Mouse (Mus musculus): ENCODE measurements around the gene Dcaf1.

GRCm38 (mm10) chr9:106882176-106882575 is 60.5 kb downstream of the Dcaf1 start:
- no peak for TF ChIP-seq CTCF (IDR thresholded peaks at IDR 0.05 in 2 of 3, conservative IDR thresholded peaks at IDR 0.05 in 1 of 3; ENCODE audit: control insufficient read depth in 1 of 3, insufficient read depth in 1 of 3, low read depth in 2 of 3, low read length in 3 of 3, poor library complexity in 1 of 3, severe bottlenecking in 1 of 3)
- no peak for TF ChIP-seq POLR2A (IDR thresholded peaks at IDR 0.05; ENCODE audit: control insufficient read depth in 1 of 2, insufficient read depth in 1 of 2, low read depth in 1 of 2, low read length in 2 of 2, poor library complexity in 1 of 2)
- no peak for TF ChIP-seq TCF12 (IDR thresholded peaks at IDR 0.05; ENCODE audit: low read depth, low read length)

All from MEL (cell line).